Mouse (Mus musculus) lung, postnatal 0 days (tissue): ENCODE measurements around the gene Map1lc3a.

Experiments
- CTCF ChIP-seq: IDR thresholded peaks from 2 replicates; pipeline ENCODE4 v1.5.1; 2016; ENCODE audit warnings: antibody characterized with exemption, mild to moderate bottlenecking
- EP300 ChIP-seq: IDR thresholded peaks from 2 replicates; pipeline ENCODE4 v1.6.1; 2016; ENCODE audit warnings: antibody characterized with exemption, mild to moderate bottlenecking, control low read depth

GRCm38 (mm10) chr2:155273603-155274002 lies 2.5 kb upstream of the Map1lc3a start:
- TF ChIP-seq CTCF (no peak), EP300 (no peak)
